Mouse (Mus musculus): ENCODE measurements at regions not wholly inside any gene's neighbourhood (a gene's known extent, or its start where the extent isn't known, plus 50 kb on each side); places are given as distances from the start of the nearest gene placed in this dataset.

DNA sequence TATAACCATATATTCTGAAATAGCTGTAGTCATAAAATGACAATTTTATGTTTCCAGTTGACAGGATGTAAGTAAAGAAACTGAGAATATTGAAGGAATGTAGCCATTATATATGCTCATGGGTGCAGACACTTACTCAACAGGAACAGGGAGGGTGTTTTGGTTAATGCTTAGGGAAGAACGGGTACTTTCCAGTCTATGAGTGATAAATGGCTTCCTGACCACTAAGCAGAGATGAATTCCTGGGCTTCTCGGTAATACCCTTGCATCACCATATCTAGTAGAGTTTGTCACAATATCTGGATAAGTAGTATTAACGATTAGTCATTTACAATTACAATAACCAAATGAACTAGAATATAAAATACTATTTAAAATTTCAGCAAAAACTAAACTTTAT lies 130.5 kb downstream of the Cxxc4 start:
- TF ChIP-seq CTCF (IDR thresholded peaks at IDR 0.05; ENCODE audit: extremely low read depth, insufficient read depth, low read length), result no peak
- no peak for TF ChIP-seq POLR2A (IDR thresholded peaks at IDR 0.05; ENCODE audit: extremely low read depth, insufficient read depth, low read length)
